In genomic region chr7:44543071-44543470, GRCm38 (mm10) we compare ENCODE assay signal across 22 mouse cellular contexts. TPM values are rescaled to one million over a fixed set of nuclear protein-coding genes. Genes with fewer than 3 reads are reported as not detected.
"Had no signal": no experiment of that assay in that cellular context is flagged by ENCODE, and none has a peak within 500 bp of the region (broad histone marks: within the 10 kb centered on the region; RNA-seq: fewer than 3 reads in every experiment).

No protein-coding gene starts in this region.

- H3K4me3 ChIP-seq: intestine, embryonic 15.5 days; liver, embryonic 12.5 days; liver, embryonic 15.5 days; lung, embryonic 15.5 days; megakaryocyte, embryonic 14.5 days; midbrain, embryonic 10.5 days; neural tube, embryonic 12.5 days; neural tube, embryonic 15.5 days; stomach, embryonic 15.5 days had no signal

- H3K4me2 ChIP-seq: intestine, embryonic 15.5 days; liver, embryonic 12.5 days; liver, embryonic 15.5 days; lung, embryonic 15.5 days; neural tube, embryonic 12.5 days; neural tube, embryonic 15.5 days; stomach, embryonic 15.5 days had no signal

- H3K27ac ChIP-seq: intestine, embryonic 15.5 days; liver, embryonic 12.5 days; liver, embryonic 15.5 days; lung, embryonic 15.5 days; midbrain, embryonic 10.5 days; neural tube, embryonic 12.5 days; neural tube, embryonic 15.5 days; stomach, embryonic 15.5 days had no signal

- ATAC-seq: intestine, embryonic 15.5 days; liver, embryonic 12.5 days had no signal

- H3K9ac ChIP-seq: intestine, embryonic 15.5 days; liver, embryonic 12.5 days; liver, embryonic 15.5 days; lung, embryonic 15.5 days; neural tube, embryonic 12.5 days; neural tube, embryonic 15.5 days; stomach, embryonic 15.5 days had no signal

- H3K27me3 ChIP-seq: intestine, embryonic 15.5 days; liver, embryonic 12.5 days; liver, embryonic 15.5 days; lung, embryonic 15.5 days; megakaryocyte, embryonic 14.5 days; neural tube, embryonic 12.5 days; neural tube, embryonic 15.5 days; stomach, embryonic 15.5 days had no signal

- DNase-seq: kidney, adult 18-20 months; kidney, adult 9 months; kidney, postnatal 14 days; kidney, postnatal 4 days; left cerebral cortex, postnatal 4 days; liver; lung, adult 18-20 months; lung, postnatal 10 days; lung, postnatal 36 days; midbrain, embryonic 14.5 days; right cerebral cortex, adult 18-20 months; right cerebral cortex, postnatal 25 days; spleen, adult 18-20 months had no signal

- H3K9me3 ChIP-seq: intestine, embryonic 15.5 days; liver, embryonic 12.5 days; liver, embryonic 15.5 days; lung, embryonic 15.5 days; megakaryocyte, embryonic 14.5 days; neural tube, embryonic 15.5 days; stomach, embryonic 15.5 days had no signal

RNA-seq across cellular contexts. Expression of gene Spib, which starts 11.2 kb away (rescaled TPM):
- polyA plus RNA-seq: liver, embryonic 12.5 days; midbrain, embryonic 10.5 days; midbrain, embryonic 14.5 days; neural tube, embryonic 12.5 days; neural tube, embryonic 15.5 days had no signal

RNA-seq across cellular contexts. Expression of gene Mybpc2, which starts 18.6 kb away (rescaled TPM):
- polyA plus RNA-seq: liver, embryonic 12.5 days had no signal
